Mouse (Mus musculus): ENCODE results near the gene Adcy7. TPM values are rescaled to one million over a fixed set of nuclear protein-coding genes. Genes with fewer than 3 reads are reported as not detected.

Adcy7 gene
- polyA plus RNA-seq, 1 experiment from 2014 or later: 8.9 TPM

- Histone ChIP-seq H3K27me3 (no peaks in the 10 kb centered on the region), H3K9ac (no peak overlapping the region), H3K4me2 (replicated peaks) (no peak overlapping the region), H3K9me3 (replicated peaks) (no peaks in the 10 kb centered on the region), H3K27ac (replicated peaks) (no peak overlapping the region), H3K4me1 (peaks cover 34% of the 10 kb centered on the region), H3K36me3 (0 out of 2 replicates have a peak, but pooled peaks cover under 1% of the 10 kb centered on the region), H3K4me3 (replicated peaks) (no peak overlapping the region)
- WGBS: 89% methylated on average over 8 of the region's 8 CpGs
- no peak for ATAC-seq (ENCODE audit: insufficient number of reproducible peaks, low FRiP score, low TSS enrichment, low read depth)
These were observed 45.9 kb downstream of the Adcy7 start for GRCm38 (mm10) chr8:88318151-88318550.

- 90% methylated on average over 6 of the region's 6 CpGs for WGBS
- Histone ChIP-seq H3K27me3 (no peaks in the 10 kb centered on the region), H3K9me3 (replicated peaks) (no peaks in the 10 kb centered on the region), H3K4me2 (replicated peaks) (no peak overlapping the region), H3K9ac (no peak overlapping the region), H3K4me3 (replicated peaks) (no peak overlapping the region), H3K36me3 (peaks cover 13% of the 10 kb centered on the region), H3K4me1 (peaks cover 32% of the 10 kb centered on the region), H3K27ac (replicated peaks) (no peak overlapping the region)
- no peak for ATAC-seq (ENCODE audit: insufficient number of reproducible peaks, low FRiP score, low TSS enrichment, low read depth)
These were observed 47.9 kb downstream of the Adcy7 start for GRCm38 (mm10) chr8:88320134-88320533.

GRCm38 (mm10) chr8:88321387-88321786, 49.2 kb downstream of the Adcy7 start:
- no peak overlapping the region for H3K4me3 ChIP-seq (replicated peaks)
- H3K9me3 ChIP-seq (replicated peaks): no peaks in the 10 kb centered on the region
- no peak for ATAC-seq (ENCODE audit: insufficient number of reproducible peaks, low FRiP score, low TSS enrichment, low read depth)
- no peak overlapping the region for H3K4me2 ChIP-seq (replicated peaks)
- no peak overlapping the region for H3K27ac ChIP-seq (replicated peaks)
- H3K4me1 ChIP-seq: peaks cover 20% of the 10 kb centered on the region
- H3K36me3 ChIP-seq: peaks cover 25% of the 10 kb centered on the region
- no peaks in the 10 kb centered on the region for H3K27me3 ChIP-seq
- H3K9ac ChIP-seq: no peak overlapping the region
- WGBS: 86% methylated on average over 5 of the region's 5 CpGs

- no peaks in the 10 kb centered on the region for H3K9me3 ChIP-seq (replicated peaks)
- H3K9ac ChIP-seq: no peak overlapping the region
- peaks cover 45% of the 10 kb centered on the region for H3K36me3 ChIP-seq
- no peaks in the 10 kb centered on the region for H3K27me3 ChIP-seq
- H3K27ac ChIP-seq (replicated peaks): no peak overlapping the region
- H3K4me3 ChIP-seq (replicated peaks): no peak overlapping the region
- H3K4me2 ChIP-seq (replicated peaks): no peak overlapping the region
- no peaks in the 10 kb centered on the region for H3K4me1 ChIP-seq
- WGBS: 91% methylated on average over 5 of the region's 5 CpGs
- no peak for ATAC-seq (ENCODE audit: insufficient number of reproducible peaks, low FRiP score, low TSS enrichment, low read depth)
These were observed 51.3 kb downstream of the Adcy7 start for GRCm38 (mm10) chr8:88323523-88323922.

GRCm38 (mm10) chr8:88324760-88325159, 52.6 kb downstream of the Adcy7 start:
- no peaks in the 10 kb centered on the region for H3K4me1 ChIP-seq
- H3K27me3 ChIP-seq: no peaks in the 10 kb centered on the region
- H3K9ac ChIP-seq: no peak overlapping the region
- no peak for ATAC-seq (ENCODE audit: insufficient number of reproducible peaks, low FRiP score, low TSS enrichment, low read depth)
- 88% methylated on average over 11 of the region's 11 CpGs for WGBS
- no peaks in the 10 kb centered on the region for H3K9me3 ChIP-seq (replicated peaks)
- H3K27ac ChIP-seq (replicated peaks): no peak overlapping the region
- H3K4me3 ChIP-seq (replicated peaks): no peak overlapping the region
- peaks cover 57% of the 10 kb centered on the region for H3K36me3 ChIP-seq
- no peak overlapping the region for H3K4me2 ChIP-seq (replicated peaks)

- Histone ChIP-seq H3K36me3 (peaks cover 62% of the 10 kb centered on the region), H3K4me3 (replicated peaks) (no peak overlapping the region)
These were observed 53.0 kb downstream of the Adcy7 start for GRCm38 (mm10) chr8:88325251-88325650.

GRCm38 (mm10) chr8:88325795-88326194, 53.6 kb downstream of the Adcy7 start:
- ATAC-seq (ENCODE audit: insufficient number of reproducible peaks, low FRiP score, low TSS enrichment, low read depth): no peak
- Histone ChIP-seq H3K4me1 (no peaks in the 10 kb centered on the region), H3K27me3 (no peaks in the 10 kb centered on the region), H3K4me3 (replicated peaks) (no peak overlapping the region), H3K9ac (no peak overlapping the region), H3K36me3 (peaks cover 63% of the 10 kb centered on the region), H3K4me2 (replicated peaks) (no peak overlapping the region), H3K27ac (replicated peaks) (no peak overlapping the region), H3K9me3 (replicated peaks) (no peaks in the 10 kb centered on the region)
- WGBS: 87% methylated on average over 5 of the region's 5 CpGs

More at GRCm38 (mm10) chr8:88325251-88325650, 53.0 kb downstream of the Adcy7 start:
- Histone ChIP-seq H3K4me1 (no peaks in the 10 kb centered on the region), H3K27ac (replicated peaks) (no peak overlapping the region), H3K4me2 (replicated peaks) (no peak overlapping the region), H3K9me3 (replicated peaks) (no peaks in the 10 kb centered on the region), H3K9ac (no peak overlapping the region), H3K27me3 (no peaks in the 10 kb centered on the region)
- ATAC-seq (ENCODE audit: insufficient number of reproducible peaks, low FRiP score, low TSS enrichment, low read depth): no peak
- WGBS: 42% methylated on average over 5 of the region's 5 CpGs

- H3K36me3 ChIP-seq: peaks cover 67% of the 10 kb centered on the region
These were observed 54.1 kb downstream of the Adcy7 start for GRCm38 (mm10) chr8:88326328-88326727.

GRCm38 (mm10) chr8:88328689-88329088, 56.5 kb downstream of the Adcy7 start:
- H3K4me1 ChIP-seq: no peaks in the 10 kb centered on the region
- ATAC-seq (ENCODE audit: insufficient number of reproducible peaks, low FRiP score, low TSS enrichment, low read depth): no peak

More at GRCm38 (mm10) chr8:88326328-88326727, 54.1 kb downstream of the Adcy7 start:
- H3K4me2 ChIP-seq (replicated peaks): no peak overlapping the region
- WGBS: 93% methylated on average over 12 of the region's 12 CpGs
- H3K27me3 ChIP-seq: no peaks in the 10 kb centered on the region
- no peak overlapping the region for H3K4me3 ChIP-seq (replicated peaks)
- no peak overlapping the region for H3K27ac ChIP-seq (replicated peaks)
- no peaks in the 10 kb centered on the region for H3K9me3 ChIP-seq (replicated peaks)
- no peak overlapping the region for H3K9ac ChIP-seq
- no peaks in the 10 kb centered on the region for H3K4me1 ChIP-seq
- ATAC-seq (ENCODE audit: insufficient number of reproducible peaks, low FRiP score, low TSS enrichment, low read depth): no peak

GRCm38 (mm10) chr8:88330816-88331215, 58.6 kb downstream of the Adcy7 start:
- Histone ChIP-seq H3K4me1 (no peaks in the 10 kb centered on the region), H3K4me2 (replicated peaks) (no peak overlapping the region), H3K27me3 (no peaks in the 10 kb centered on the region), H3K4me3 (replicated peaks) (no peak overlapping the region), H3K9me3 (replicated peaks) (no peaks in the 10 kb centered on the region), H3K27ac (replicated peaks) (no peak overlapping the region), H3K9ac (no peak overlapping the region), H3K36me3 (peaks cover 91% of the 10 kb centered on the region)
- ATAC-seq (ENCODE audit: insufficient number of reproducible peaks, low FRiP score, low TSS enrichment, low read depth): no peak
- WGBS: 93% methylated on average over 3 of the region's 3 CpGs

More at GRCm38 (mm10) chr8:88328689-88329088, 56.5 kb downstream of the Adcy7 start:
- H3K9ac ChIP-seq: no peak overlapping the region
- H3K36me3 ChIP-seq: peaks cover 88% of the 10 kb centered on the region
- H3K9me3 ChIP-seq (replicated peaks): no peaks in the 10 kb centered on the region
- no peaks in the 10 kb centered on the region for H3K27me3 ChIP-seq
- WGBS: 74% methylated on average over 6 of the region's 6 CpGs
- no peak overlapping the region for H3K4me2 ChIP-seq (replicated peaks)
- H3K27ac ChIP-seq (replicated peaks): peak overlapping the region; percentile 59
- H3K4me3 ChIP-seq (replicated peaks): no peak overlapping the region

- Histone ChIP-seq H3K27me3 (no peaks in the 10 kb centered on the region), H3K9ac (no peak overlapping the region), H3K27ac (replicated peaks) (no peak overlapping the region), H3K4me1 (no peaks in the 10 kb centered on the region), H3K9me3 (replicated peaks) (no peaks in the 10 kb centered on the region), H3K4me3 (replicated peaks) (no peak overlapping the region), H3K4me2 (replicated peaks) (no peak overlapping the region), H3K36me3 (peaks cover 76% of the 10 kb centered on the region)
- 84% methylated on average over 2 of the region's 2 CpGs for WGBS
- no peak for ATAC-seq (ENCODE audit: insufficient number of reproducible peaks, low FRiP score, low TSS enrichment, low read depth)
These were observed 62.2 kb downstream of the Adcy7 start for GRCm38 (mm10) chr8:88334384-88334783.

- no peak overlapping the region for H3K27ac ChIP-seq (replicated peaks)
- H3K9ac ChIP-seq: no peak overlapping the region
- no peak overlapping the region for H3K4me3 ChIP-seq (replicated peaks)
- ATAC-seq (ENCODE audit: insufficient number of reproducible peaks, low FRiP score, low TSS enrichment, low read depth): no peak
- 0 out of 2 replicates have a peak, but pooled peaks cover 2% of the 10 kb centered on the region for H3K4me1 ChIP-seq
- no peaks in the 10 kb centered on the region for H3K27me3 ChIP-seq
- peaks cover 76% of the 10 kb centered on the region for H3K36me3 ChIP-seq
- no peak overlapping the region for H3K4me2 ChIP-seq (replicated peaks)
- no peaks in the 10 kb centered on the region for H3K9me3 ChIP-seq (replicated peaks)
- 85% methylated on average over 3 of the region's 3 CpGs for WGBS
These were observed 62.8 kb downstream of the Adcy7 start for GRCm38 (mm10) chr8:88334975-88335374.

Data from embryonic facial prominence, embryonic 15.5 days (tissue).